Mouse (Mus musculus) forebrain, embryonic 16.5 days (tissue): ENCODE results near the gene Hvcn1. TPM values are rescaled to one million over a fixed set of nuclear protein-coding genes. Genes with fewer than 3 reads are reported as not detected.

ENCODE experiments used
- ATAC-seq: fragments of 200-750 bp; cut with Nextera tagmentation; 2 replicates; pipeline ENCODE4 v1.8.0; 2017; ENCODE audit warnings: mild to moderate bottlenecking, moderate library complexity
- H3K27ac ChIP-seq: fragments of 300-500 bp; sonication (generic); 2 replicates; pipeline ENCODE4 v1.5.1; 2014; ENCODE audit warnings: low read length, control low read depth
- H3K27me3 ChIP-seq: fragments of 300-500 bp; sonication (generic); replicated peaks from 2 replicates; pipeline ENCODE4 v1.6.1; 2014; ENCODE audit warnings: low read length; ENCODE audit not compliant: control insufficient read depth, insufficient read depth
- H3K36me3 ChIP-seq: fragments of 300-500 bp; sonication (generic); 2 replicates; pipeline ENCODE4 v1.6.1; 2014; ENCODE audit not compliant: control insufficient read depth, insufficient read depth
- H3K4me1 ChIP-seq: fragments of 300-500 bp; sonication (generic); replicated peaks from 2 replicates; pipeline ENCODE4 v1.6.1; 2014; ENCODE audit warnings: low read length; ENCODE audit not compliant: control insufficient read depth, insufficient read depth
- H3K4me2 ChIP-seq: fragments of 300-500 bp; sonication (generic); 2 replicates; pipeline ENCODE4 v1.6.1; 2014; ENCODE audit warnings: mild to moderate bottlenecking, low read length, control low read depth
- H3K4me3 ChIP-seq: fragments of 300-500 bp; sonication (generic); replicated peaks from 2 replicates; pipeline ENCODE4 v1.5.1; 2014; ENCODE audit warnings: mild to moderate bottlenecking, low read length, control low read depth
- H3K9ac ChIP-seq: fragments of 300-500 bp; sonication (generic); replicated peaks from 2 replicates; pipeline ENCODE4 v1.6.1; 2014; ENCODE audit warnings: low read depth, low read length, control low read depth
- H3K9me3 ChIP-seq: fragments of 300-500 bp; sonication (generic); 2 replicates; pipeline ENCODE4 v1.6.1; 2016; ENCODE audit warnings: low read length; ENCODE audit not compliant: control insufficient read depth
- WGBS: fragments of 180-500 bp; shearing (Covaris S2); extraction: QIAGEN DNeasy Blood & Tissue Kit; methylation state at CpG from one replicate; pipeline ENCODE4 v1.1.7; 2014; 5-methylcytosine and 5-hydroxymethylcytosine counted together
- polyA plus RNA-seq: library from polyadenylated mRNA; unstranded; fragments of >200 nt; fragmentation: Nextera tagmentation; extraction: Ambion mirVana; gene quantifications from 2 replicates; pipeline ENCODE4 v1.2.1, GENCODE M21; 2015

Hvcn1 gene
- polyA plus RNA-seq, 1 experiment from 2014 or later: 1.2 TPM

- Histone ChIP-seq H3K4me2 (no peak overlapping the region), H3K27ac (no peak overlapping the region), H3K27me3 (no peaks in the 10 kb centered on the region), H3K4me1 (peaks cover 3% of the 10 kb centered on the region), H3K9ac (no peak overlapping the region), H3K36me3 (no peaks in the 10 kb centered on the region), H3K9me3 (no peaks in the 10 kb centered on the region), H3K4me3 (no peak overlapping the region)
- ATAC-seq: no peak
- WGBS: 76% methylated on average over 12 of the region's 12 CpGs
Observed at GRCm38 (mm10) chr5:122268858-122269604, 62.4 kb downstream of the Hvcn1 start.

DNA sequence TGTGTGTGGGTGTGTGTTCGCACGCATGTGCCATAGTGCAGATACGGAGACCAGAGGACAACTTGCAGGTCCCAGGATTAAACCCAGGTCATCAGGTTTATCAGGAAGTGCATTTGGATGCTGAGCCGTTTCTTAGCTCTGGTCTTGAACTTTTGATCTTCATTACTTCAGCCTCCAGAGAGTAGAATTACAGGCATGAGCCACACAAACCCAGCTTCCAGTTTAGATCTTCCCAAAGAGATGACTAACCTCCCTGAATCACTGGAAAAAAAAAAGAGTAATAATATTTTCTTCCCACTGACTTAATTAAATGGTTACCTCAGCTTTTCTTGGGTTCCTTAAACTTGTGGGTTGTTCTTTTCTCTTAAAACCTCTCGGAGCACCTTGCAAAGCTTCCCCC lies 66.2 kb downstream of the Hvcn1 start:
- Histone ChIP-seq H3K4me1 (peaks cover 3% of the 10 kb centered on the region), H3K9me3 (no peaks in the 10 kb centered on the region)

GRCm38 (mm10) chr5:122274785-122275184 lies 68.2 kb downstream of the Hvcn1 start:
- 15% methylated on average over 5 of the region's 5 CpGs for WGBS
- Histone ChIP-seq H3K27ac (no peak overlapping the region), H3K9me3 (no peaks in the 10 kb centered on the region), H3K27me3 (no peaks in the 10 kb centered on the region), H3K4me1 (peaks cover 3% of the 10 kb centered on the region), H3K4me3 (no peak overlapping the region), H3K4me2 (no peak overlapping the region), H3K9ac (no peak overlapping the region), H3K36me3 (no peaks in the 10 kb centered on the region)
- ATAC-seq: no peak

More for the DNA sequence above, 66.2 kb downstream of the Hvcn1 start:
- Histone ChIP-seq H3K27ac (no peak overlapping the region), H3K9ac (no peak overlapping the region), H3K27me3 (no peaks in the 10 kb centered on the region), H3K4me2 (no peak overlapping the region), H3K36me3 (no peaks in the 10 kb centered on the region), H3K4me3 (no peak overlapping the region)
- no peak for ATAC-seq
- WGBS: 89% methylated on average over 5 of the region's 5 CpGs

DNA sequence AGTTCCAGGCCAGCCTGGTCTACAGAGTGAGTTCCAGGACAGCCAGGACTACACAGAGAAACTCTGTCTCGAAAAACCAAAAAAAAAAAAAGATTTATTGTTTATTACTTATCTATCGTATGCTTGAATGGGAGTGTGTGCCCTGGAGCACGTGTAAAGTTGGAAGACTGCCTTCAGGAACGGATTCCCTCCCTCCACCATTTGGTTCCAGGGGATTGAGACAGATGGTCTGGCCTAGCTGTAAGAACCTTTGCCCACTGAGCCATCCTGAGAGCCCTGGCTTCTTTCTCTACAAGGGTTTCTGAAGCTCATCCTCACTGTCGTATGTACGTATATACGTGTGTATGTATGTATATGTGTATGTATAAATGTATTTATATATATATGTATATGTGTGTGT lies 72.3 kb downstream of the Hvcn1 start:
- Histone ChIP-seq H3K4me3 (no peak overlapping the region), H3K36me3 (no peaks in the 10 kb centered on the region), H3K4me1 (peaks cover 5% of the 10 kb centered on the region), H3K27me3 (no peaks in the 10 kb centered on the region), H3K27ac (no peak overlapping the region), H3K9ac (no peak overlapping the region), H3K9me3 (no peaks in the 10 kb centered on the region), H3K4me2 (no peak overlapping the region)
- WGBS: 75% methylated on average over 7 of the region's 7 CpGs
- ATAC-seq: no peak

- ATAC-seq: no peak
- no peaks in the 10 kb centered on the region for H3K36me3 ChIP-seq
- WGBS: 81% methylated on average over 12 of the region's 12 CpGs
- no peaks in the 10 kb centered on the region for H3K27me3 ChIP-seq
- 0 out of 2 replicates have a peak, but pooled peaks cover 3% of the 10 kb centered on the region for H3K4me1 ChIP-seq
- H3K9me3 ChIP-seq: no peaks in the 10 kb centered on the region
- no peak overlapping the region for H3K27ac ChIP-seq
- no peak overlapping the region for H3K9ac ChIP-seq
- no peak overlapping the region for H3K4me2 ChIP-seq
- H3K4me3 ChIP-seq: no peak overlapping the region
Observed at GRCm38 (mm10) chr5:122279799-122280421, 73.3 kb downstream of the Hvcn1 start.

DNA sequence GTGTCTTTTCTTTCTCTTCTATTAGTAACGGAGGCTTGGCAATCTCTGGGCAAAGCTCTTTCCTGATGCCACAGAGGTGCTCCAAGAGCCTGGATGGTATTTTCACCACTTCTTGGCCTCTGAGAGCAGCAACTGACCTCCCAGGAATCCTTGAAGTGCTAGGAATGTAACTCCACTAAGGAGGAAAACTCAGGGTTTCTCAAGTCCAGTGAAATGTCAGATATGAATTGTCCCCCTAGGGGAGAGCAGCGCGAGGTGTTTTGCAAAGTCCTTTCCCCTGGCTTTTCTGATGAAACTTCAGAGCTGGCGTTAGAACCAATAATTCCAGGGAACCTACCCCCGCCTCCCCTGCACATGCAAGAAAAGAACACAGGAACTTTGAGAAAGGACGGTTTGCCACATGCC lies 73.8 kb downstream of the Hvcn1 start:
- Histone ChIP-seq H3K27me3 (no peaks in the 10 kb centered on the region), H3K4me2 (no peak overlapping the region)
- WGBS: 56% methylated on average over 6 of the region's 6 CpGs

DNA sequence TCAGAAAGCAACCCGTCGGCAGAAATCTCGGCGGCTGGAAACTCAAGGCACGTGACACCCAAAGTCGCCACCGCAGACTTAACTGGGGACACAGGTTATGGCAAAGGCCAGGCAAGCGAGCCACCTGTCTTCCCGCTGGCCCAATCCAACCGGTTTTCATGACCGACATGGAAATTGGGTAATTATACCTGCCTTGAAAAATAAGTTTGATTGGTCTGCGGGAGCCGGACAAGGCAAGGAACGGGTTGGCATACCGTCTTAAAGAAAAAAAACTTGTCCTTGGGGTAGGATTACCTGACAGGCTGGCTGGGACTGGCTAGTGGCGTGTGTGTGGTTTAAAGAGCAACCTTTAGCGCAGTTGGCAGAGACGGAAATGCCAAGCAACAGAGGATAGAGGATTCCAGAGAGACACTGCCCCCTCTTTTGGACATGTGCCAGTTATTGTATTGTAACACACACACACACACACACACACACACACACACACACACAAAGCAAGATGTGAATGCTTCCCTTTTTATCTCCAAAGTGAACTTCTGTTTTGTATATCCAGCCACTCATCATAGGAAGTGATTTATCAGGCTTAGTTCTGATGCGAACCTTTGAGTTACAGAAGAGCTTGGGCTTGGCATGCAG lies 74.3 kb downstream of the Hvcn1 start:
- Histone ChIP-seq H3K27me3 (no peaks in the 10 kb centered on the region), H3K4me3 (no peak overlapping the region), H3K9ac (no peak overlapping the region), H3K36me3 (no peaks in the 10 kb centered on the region), H3K4me1 (peaks cover 12% of the 10 kb centered on the region), H3K27ac (no peak overlapping the region), H3K4me2 (no peak overlapping the region), H3K9me3 (no peaks in the 10 kb centered on the region)
- 32% methylated on average over 19 of the region's 19 CpGs for WGBS
- ATAC-seq: no peak

More for the DNA sequence above, 73.8 kb downstream of the Hvcn1 start:
- no peak overlapping the region for H3K4me3 ChIP-seq
- no peak overlapping the region for H3K9ac ChIP-seq
- no peaks in the 10 kb centered on the region for H3K36me3 ChIP-seq
- H3K4me1 ChIP-seq: peaks cover 6% of the 10 kb centered on the region
- ATAC-seq: no peak
- no peaks in the 10 kb centered on the region for H3K9me3 ChIP-seq
- no peak overlapping the region for H3K27ac ChIP-seq

GRCm38 (mm10) chr5:122283828-122284182 lies 77.2 kb downstream of the Hvcn1 start:
- no peak overlapping the region for H3K27ac ChIP-seq
- no peaks in the 10 kb centered on the region for H3K27me3 ChIP-seq
- no peak overlapping the region for H3K9ac ChIP-seq
- no peak for ATAC-seq
- H3K36me3 ChIP-seq: no peaks in the 10 kb centered on the region; the same call in 1 of the 2 replicates
- WGBS: 30% methylated on average over 2 of the region's 2 CpGs
- H3K4me1 ChIP-seq: peaks cover 18% of the 10 kb centered on the region
- H3K4me3 ChIP-seq: peak overlapping the region; percentile 80; the same call in 1 of the 2 replicates
- H3K9me3 ChIP-seq: no peaks in the 10 kb centered on the region
- peak overlapping the region; percentile 32 for H3K4me2 ChIP-seq

DNA sequence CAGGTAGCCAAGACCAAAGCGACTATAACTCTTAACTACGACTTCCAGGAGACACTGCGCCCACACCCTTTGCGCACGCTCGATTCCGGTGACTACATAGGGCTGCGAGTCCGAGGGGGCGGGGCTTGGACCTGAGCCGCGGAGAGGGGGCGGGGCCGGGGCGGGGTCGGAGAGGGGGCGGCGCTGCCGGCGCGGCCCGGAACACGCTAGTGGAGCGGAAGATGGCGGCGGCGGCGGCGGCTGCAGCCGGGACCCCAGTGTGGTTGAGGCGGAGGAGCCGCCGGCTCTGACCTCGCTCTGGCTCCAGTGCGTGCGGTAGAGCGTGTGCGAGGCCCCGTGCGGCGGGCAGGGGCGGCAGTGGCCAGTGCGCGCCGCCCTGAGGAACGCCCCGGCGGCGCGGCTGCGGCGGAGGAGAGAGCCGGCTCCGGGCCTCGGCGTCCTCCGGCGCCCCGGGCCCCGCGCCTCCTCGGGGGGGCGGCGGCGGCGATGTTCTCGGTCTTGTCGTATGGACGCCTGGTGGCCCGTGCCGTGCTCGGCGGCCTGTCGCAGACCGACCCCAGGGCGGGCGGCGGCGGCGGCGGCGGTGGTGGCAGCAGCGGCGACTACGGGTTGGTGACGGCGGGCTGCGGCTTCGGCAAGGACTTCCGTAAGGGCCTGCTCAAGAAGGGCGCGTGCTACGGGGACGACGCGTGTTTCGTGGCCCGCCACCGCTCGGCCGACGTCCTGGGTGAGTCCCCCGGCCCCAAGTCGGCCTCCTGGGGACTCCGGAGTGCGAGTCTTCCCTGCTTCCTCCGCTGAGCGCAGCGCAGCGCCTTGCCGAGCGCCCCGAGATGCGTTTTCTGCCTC lies 77.8 kb downstream of the Hvcn1 start, which contains the start of gene Pptc7:
Pptc7 (plus strand) TSS at position 183 of the 846 bp plus-strand sequence.
- Histone ChIP-seq H3K9ac (peak within 1 kb of the TSS; percentile 88), H3K36me3 (no peaks in the 10 kb centered on the region; the same call in 1 of the 2 replicates), H3K4me1 (peaks cover 18% of the 10 kb centered on the region), H3K4me2 (peak within 1 kb of the TSS; percentile 76), H3K4me3 (peak within 1 kb of the TSS; percentile 80), H3K9me3 (no peaks in the 10 kb centered on the region), H3K27me3 (no peaks in the 10 kb centered on the region), H3K27ac (peak within 1 kb of the TSS; percentile 85)
- peak; percentile 95 for ATAC-seq
- 0% methylated on average over 97 of the region's 114 CpGs for WGBS
